Mouse (Mus musculus): ENCODE measurements at regions not wholly inside any gene's neighbourhood (a gene's known extent, or its start where the extent isn't known, plus 50 kb on each side); places are given as distances from the start of the nearest gene placed in this dataset.

DNA sequence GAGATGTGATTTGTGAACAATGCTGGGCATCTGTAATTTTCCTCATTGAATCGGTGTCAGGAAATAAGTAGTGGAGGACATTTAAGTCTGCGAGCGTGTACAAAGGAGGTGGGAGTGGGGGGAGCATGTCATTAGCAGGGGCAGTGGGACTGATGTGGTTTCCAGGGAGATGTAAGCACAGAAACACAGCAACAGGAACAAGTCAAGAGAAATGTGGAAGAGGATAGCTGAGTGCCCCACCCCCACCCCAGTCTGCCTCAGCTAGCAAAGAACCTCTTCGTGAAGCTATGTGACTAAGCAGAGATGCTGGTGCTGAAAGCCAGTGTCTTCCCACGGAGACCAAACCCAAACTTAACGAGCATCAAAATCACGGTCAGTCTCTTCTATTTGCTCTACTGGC is 151.9 kb downstream of the Drd1 start:
- no peak for DNase-seq (ENCODE audit: low spot score)

DNA sequence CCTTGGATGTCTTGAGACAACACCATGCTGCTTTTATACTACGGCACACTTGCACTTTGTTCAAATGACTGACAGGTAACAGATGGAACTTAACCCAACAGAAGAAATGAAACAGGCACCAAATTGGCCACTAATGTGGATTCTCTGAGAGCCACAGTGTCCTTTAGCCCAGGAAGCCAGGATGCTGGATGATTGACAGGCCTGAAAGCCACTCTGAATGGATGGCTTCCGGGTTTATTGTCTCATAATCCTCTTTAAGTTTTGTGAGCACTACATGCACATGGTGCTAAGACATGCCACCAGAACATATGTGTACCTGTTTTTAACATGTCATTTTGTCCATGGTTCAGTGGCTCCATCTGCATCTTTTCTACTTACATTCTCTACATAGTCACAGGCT is 152.7 kb downstream of the Drd1 start:
- DNase-seq (ENCODE audit: low spot score): no peak

GRCm38 (mm10) chr13:53900406-53901025 is 155.0 kb downstream of the Drd1 start:
- DNase-seq (ENCODE audit: low spot score): peak; percentile 69

DNA sequence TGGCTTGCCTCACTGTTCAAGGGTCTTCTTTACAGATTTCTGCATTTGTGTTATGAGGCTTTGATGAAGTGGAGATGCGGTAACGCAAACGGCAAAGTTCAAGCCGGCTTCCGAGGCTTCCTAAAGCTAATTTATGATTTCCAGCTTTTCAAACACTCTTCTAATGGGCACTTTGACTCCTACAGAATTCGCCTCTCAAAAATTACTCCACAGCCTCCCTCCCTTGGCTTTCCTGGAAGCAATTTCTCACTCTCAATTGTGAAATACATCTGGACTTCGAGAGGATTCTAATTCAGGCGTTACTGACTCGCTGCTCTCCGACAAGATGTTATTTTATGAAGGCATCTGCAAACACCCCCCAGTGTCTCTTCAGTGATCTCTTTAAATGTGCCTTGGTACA is 157.2 kb downstream of the Drd1 start:
- no peak for DNase-seq (ENCODE audit: low spot score)

- DNase-seq (ENCODE audit: low spot score): no peak
These were observed 158.3 kb downstream of the Drd1 start for GRCm38 (mm10) chr13:53897176-53897575.

DNA sequence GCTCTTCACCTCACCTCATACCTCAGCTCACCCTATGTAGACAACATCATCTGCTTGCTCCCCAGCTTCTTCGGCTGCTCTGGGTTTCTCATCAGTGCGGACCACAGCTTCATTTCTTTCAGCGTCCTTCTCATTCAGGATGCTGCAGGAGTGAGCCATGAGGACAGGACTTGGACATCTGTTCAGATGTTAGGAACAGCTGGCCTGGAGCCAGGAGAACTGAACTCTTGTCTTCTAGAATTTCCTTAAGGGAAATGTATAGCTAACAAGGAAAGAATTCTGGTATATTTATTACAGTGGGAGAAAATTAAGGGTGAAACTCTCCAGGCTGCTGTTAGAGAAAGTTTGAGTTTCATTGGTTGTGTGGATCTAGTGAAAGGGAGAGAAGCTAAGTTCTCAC is 167.1 kb downstream of the Drd1 start:
- no peak for DNase-seq (ENCODE audit: low spot score)

- no peak for DNase-seq (ENCODE audit: low spot score)
These were observed 169.7 kb downstream of the Drd1 start for GRCm38 (mm10) chr13:53885756-53886155.

DNA sequence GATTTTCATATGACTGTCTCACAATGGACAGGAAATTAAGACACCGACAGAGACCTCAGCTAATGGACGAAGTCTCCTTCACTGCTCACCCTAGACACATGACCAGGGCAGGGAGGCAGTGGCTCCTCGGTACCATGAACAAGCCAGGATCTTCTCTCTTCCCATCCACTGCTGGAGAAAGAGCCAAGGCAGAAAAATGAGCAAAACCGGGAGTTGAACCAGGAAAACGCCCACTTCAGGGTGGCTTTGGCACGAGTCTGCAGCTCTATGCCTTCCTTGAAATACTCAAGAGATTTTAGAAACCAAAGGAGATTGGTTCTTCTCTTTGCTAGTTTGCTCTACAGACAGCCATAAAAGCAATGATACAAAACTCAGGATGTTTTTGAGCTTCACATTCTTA is 172.3 kb downstream of the Drd1 start:
- no peak for DNase-seq (ENCODE audit: low spot score)

GRCm38 (mm10) chr13:53880466-53881250 is 174.8 kb downstream of the Drd1 start:
- DNase-seq (ENCODE audit: low spot score): no peak

DNA sequence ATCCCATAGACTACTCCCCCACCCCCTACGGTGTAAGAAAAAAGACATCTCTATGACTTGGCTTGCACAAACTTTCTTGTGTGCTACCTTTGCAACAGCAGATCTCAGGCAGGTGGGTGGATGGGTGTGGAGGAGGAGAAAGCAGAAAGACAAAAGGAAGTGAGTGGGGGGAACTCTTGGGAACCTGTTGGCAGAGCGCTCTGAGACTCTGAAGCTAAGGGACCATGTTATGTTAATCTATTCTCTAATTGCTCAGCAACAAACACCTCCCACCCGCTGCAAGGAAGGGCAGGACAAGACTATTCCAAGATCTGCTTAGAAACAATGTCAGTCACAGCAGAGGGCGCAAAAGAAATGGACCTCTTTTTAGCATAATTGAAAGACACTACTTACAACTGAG is 180.0 kb downstream of the Drd1 start:
- DNase-seq (ENCODE audit: low spot score): no peak

DNA sequence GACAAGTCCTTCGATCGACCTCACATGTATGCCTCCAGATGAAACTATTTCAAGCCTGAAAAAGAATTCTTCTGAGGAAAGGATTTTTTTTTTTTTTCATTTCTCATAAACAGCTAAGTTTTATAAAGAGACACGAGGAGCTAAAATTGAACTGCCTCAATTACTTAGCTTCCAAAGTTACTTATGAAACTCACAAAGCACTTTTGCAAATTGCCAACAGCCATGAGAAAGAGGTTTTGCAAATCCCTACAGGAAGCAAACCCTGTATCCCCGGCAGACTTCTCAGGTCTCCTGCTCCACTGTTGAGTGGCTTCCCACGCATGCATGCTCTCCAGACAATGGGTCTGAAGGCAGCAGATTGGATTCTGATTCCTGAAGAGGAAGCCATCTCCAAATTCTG is 190.2 kb downstream of the Drd1 start:
- no peak for DNase-seq (ENCODE audit: low spot score)

- DNase-seq (ENCODE audit: low spot score): no peak
These were observed 193.2 kb downstream of the Drd1 start for GRCm38 (mm10) chr13:53862336-53862735.

DNA sequence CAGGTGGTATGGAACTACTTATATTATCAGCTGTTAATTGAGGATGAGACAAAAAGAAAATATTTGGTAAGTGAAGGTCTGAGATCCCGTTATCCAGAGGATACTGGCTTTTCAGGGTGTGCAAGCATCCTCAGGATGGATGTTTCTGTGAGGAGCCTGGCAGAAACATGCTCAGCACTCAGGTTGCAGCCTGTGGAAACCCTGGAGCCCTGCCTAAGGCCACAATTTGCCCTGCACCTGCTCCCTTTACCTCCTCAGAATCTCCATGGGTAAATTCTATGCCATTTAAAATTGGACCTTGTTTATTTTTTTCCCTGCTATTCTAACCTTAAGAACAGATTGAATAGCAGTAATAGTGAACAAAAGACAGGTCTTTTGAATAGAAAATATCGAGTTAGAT is 201.3 kb downstream of the Drd1 start:
- no peak for DNase-seq (ENCODE audit: low spot score)

DNA sequence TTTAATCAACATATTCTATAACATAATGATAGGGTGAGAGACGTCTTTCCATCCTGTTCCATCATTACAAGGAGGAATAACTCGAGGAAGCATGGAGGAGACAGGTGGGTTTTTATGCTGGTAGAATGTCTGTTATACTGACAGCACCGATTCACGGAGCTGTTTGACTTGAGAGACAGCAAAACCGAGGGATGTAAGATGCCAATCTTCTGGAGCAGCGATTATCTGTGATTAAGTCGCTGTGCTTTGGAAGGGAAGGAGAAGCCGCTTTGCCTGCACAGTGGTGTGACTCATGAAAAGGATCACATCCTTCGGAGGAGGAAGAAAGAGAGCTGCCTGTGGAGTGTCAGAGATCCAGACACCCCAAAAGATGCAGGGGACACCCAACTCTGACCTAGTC is 205.4 kb downstream of the Drd1 start:
- no peak for DNase-seq (ENCODE audit: low spot score)

- no peak for DNase-seq (ENCODE audit: low spot score)
These were observed 209.3 kb downstream of the Drd1 start for GRCm38 (mm10) chr13:53846221-53846620.

- no peak for DNase-seq (ENCODE audit: low spot score)
These were observed 209.7 kb downstream of the Drd1 start for GRCm38 (mm10) chr13:53845786-53846185.

DNA sequence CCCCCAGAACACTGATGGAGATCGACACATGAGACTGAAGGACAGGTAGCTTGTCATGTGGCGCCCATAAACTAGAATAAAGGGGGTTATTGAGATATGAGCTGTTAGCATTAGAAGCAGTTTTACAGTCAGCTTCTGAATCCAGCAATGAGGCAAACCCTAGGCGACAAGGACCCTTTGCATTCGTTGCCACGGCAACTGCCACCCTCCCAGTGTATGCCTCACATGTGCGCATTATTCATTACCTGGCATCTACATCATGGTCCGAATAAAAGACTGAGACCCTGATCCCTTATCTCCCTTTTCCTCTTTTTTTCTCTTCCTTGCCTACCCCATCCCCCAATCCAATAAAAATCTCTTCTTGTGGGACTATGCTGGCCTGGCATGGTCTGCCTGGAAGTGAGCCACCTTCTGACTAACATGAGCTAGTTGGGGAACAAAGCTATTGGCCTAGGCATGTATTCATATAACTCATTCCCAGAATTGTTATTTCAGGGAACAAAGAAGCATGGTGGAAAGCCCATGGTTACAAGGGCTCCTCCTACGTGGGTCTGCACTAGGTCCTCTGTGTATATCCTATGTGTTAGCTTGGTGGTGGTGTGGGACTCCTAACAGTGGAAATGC is 229.4 kb downstream of the Drd1 start:
- no peak for DNase-seq (ENCODE audit: low spot score)

GRCm38 (mm10) chr13:53822061-53822460 is 233.4 kb downstream of the Drd1 start:
- DNase-seq (ENCODE audit: low spot score): peak; percentile 46

GRCm38 (mm10) chr13:53815629-53816028 is 239.9 kb downstream of the Drd1 start:
- no peak for DNase-seq (ENCODE audit: low spot score)

DNA sequence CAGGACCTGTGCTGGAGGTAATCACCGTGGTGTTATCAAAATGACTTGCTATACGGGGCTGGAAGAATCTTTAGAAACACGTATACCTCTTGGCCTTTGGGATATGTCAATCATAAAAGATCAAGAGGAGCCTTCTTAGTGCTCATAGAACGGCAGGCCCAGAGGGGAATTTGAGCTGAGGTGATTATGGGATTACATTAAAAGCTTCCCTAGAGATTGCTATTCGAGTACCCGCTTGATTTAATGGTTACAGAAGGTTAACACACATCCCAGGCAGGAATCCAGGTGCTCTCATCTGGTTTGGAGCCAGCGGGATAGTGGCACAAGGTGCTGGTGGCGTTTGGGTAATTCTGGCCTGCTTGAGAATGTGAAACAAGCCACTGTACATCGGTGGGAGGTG is 241.4 kb downstream of the Drd1 start:
- DNase-seq (ENCODE audit: low spot score): no peak

DNA sequence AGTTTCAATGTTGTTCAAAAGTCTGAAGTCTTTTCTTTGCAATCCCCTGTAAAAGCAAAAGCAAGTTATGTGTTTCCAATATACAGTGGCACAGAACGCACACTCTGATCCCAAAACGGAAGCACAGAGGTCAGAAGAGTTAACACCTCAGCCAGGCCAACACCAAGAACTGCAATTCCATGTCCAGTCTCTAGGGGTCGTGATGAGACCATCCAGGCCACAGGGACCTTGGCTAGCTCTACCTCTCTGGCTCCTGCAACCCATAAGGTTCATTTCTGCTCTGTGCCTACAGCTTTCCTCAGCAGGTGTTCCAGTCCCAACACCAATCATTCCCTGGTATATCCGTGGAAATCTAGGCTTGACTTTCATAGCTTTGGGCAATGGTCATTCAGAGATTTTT is 243.6 kb downstream of the Drd1 start:
- DNase-seq (ENCODE audit: low spot score): peak; percentile 55

DNA sequence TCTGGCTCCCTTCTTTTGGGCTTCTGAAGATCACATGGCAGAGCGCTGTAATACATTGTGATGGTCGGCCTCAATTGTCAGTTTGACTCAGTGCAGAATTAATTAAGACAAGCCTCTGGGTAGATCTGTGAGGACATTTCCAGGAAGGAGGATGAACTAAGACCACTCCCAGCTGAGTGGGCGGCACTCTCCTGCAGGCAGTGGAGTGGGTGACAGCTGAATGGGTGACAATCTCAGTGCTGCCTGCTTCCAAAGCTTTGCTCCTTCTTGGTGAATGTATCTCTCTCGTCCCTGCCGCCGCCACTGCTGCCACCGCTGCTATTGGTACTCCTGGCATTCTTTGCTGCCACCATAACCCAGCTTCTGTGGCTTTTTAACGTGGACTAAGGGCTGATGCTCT is 244.4 kb downstream of the Drd1 start:
- no peak for DNase-seq (ENCODE audit: low spot score)

Data from heart, adult 8-10 months (tissue).